Mouse (Mus musculus): ENCODE measurements around the gene Inmt.
A peak's percentile ranks its signal among the peaks of the same experiment; 100 is the strongest.

Gene Inmt

DNA sequence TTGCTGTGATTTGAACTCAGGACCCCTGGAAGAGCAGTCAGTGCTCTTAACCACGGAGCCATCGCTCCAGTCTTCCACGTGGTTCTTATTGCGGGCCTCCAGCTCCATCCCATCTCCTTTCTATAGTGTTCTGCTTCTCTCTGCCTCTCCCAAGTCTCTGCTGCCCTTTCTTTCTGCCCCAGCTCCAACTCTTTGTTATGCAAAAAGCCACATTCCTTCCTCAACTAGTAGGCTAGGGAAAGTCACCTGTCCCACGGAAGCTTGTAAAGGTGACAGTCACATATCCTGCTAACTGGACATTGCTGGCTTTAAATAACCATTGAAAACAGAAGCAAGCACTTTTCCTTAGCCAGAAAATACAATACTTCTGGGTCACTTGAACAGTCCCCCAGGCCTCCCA lies 5.0 kb downstream of the Inmt start:
- DNase-seq (ENCODE audit: low spot score), result no peak

DNA sequence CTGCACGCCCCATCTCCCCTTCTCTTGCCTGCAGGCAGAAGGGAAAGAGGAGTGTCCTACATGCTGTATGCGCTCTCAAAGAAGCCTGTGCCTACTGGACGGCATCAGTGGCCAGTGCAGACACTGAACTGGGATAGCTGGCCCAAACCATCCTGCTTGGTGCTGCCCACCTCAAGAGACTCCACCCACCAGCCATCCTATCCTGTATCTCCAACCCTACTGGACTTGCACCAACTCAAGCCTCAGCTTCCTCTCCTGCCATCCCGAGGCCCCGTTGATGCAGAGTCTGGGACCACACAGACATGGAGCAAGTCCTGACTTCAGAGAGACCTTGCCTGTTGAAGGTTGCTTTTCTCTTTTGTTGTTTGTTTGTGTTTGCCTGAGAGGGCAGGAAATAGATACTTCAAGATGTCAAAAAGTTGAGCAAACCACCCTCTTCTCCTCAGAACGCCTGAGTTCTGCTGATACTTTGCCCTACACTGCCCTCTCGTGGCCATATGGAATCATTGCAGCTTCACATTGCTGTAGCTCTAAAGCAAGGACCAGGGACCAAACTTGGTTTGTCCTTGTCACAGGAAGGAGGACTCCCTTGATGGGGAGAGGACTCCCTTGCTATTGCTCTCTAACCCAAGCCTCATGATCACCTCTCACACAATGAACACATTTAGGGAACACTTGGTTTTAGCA lies 7.9 kb downstream of the Inmt start:
- DNase-seq (ENCODE audit: low spot score), result peak; percentile 81

DNA sequence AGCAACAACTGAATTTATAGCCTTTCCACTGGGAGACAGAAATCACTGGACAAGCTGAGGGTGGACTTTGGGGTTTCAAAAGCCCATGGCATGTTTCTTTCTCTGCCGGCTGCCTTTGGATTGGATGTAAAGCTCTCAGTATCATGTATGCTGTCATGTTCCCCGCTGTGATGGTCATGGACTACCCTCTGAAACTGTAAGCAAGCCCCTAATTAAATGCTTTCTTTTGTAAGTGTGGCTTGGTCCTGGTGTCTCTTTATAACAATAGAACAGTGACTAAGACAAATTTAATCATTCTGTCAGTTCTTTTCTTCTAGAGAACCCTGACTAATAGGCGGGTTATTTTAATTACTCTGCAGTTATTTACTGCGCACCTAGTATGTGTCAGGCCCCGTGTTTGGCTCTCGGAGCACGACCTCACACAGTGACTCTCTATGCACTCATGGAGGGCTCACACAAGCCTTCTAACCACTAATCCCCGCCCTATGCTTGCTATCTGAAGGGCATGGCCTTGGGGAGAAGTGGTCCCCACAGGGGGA lies 11.7 kb downstream of the Inmt start:
- DNase-seq (ENCODE audit: low spot score), result no peak

DNA sequence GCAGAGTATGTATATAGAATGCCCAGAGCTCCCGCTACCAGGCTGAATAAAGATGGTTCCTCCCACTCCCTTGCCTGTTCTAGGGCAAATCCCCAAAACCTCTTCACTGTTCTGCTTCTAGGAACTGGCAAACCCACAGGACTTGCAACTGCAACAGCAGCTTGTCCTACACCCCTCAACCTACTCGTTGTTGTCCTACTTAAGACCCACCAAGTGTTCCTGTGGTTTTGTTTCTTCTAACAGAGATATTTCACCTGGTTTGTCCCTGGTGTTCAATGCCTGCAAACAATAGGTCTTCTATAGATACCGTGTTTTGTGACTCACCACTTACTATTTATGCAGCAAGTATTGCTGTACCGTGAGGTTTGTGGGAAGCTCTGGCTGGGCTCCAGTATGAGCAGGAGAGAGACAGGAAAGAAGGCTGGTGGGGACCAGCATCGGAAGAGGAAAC lies 13.5 kb downstream of the Inmt start:
- DNase-seq (ENCODE audit: low spot score), result no peak

DNA sequence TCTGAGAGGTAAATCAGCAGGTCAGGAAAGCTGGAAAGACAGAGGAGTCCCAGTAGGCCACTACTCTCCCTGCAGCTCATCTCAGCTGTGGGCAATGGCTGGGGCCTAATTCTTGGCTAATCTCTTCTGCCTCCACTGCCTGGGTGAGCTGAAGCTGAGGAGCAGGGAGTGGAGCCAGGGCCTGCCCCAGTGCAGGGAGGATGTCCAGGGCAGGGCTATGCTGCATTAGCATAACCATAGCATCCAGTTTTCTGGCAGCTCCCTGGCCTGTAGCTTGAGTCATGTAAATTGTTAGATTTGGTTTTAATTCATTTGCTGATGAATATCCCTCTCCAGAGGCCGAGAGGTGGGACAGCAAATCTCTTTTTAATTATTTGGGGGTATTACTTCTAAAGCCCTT lies 15.6 kb downstream of the Inmt start:
- DNase-seq (ENCODE audit: low spot score), result no peak

DNA sequence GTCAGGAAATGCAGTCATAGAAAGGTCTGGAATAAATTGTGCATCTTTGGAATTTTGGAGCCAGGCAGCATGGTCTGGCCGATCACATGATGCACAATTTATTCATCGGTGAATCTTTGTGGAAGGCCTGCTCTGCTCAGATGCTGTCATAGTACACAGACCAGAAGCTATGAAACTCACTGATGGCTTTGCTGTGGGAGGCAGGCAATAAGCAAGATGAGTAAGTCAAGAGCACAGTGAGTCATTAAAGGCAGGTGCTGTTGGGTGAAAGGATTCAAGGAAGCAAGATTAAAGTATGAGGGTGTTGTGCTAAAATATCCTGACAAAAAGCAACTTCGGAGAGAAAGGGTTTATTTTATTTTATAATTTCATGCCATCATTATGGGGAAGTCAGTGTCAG lies 22.6 kb downstream of the Inmt start:
- no peak for DNase-seq (ENCODE audit: low spot score)

DNA sequence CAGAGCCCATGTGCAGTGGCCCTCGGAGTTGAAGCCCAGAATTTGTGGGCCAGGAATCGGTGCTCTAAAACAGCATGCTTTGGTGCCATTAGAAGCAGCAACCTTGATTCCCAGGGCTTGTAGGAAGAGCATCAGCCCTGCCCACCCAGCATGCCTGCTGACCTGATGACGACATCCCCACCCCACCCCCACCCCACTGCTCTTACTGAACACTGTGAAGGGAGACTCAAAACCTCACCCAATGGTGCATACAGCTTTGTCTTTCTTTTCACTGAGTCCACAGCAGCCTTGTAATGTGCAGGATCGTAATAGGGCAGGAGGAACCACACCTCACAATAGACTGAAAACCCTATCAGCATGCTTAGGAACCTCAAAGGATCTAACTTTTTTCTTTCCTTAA lies 28.7 kb downstream of the Inmt start:
- DNase-seq (ENCODE audit: low spot score), result no peak

DNA sequence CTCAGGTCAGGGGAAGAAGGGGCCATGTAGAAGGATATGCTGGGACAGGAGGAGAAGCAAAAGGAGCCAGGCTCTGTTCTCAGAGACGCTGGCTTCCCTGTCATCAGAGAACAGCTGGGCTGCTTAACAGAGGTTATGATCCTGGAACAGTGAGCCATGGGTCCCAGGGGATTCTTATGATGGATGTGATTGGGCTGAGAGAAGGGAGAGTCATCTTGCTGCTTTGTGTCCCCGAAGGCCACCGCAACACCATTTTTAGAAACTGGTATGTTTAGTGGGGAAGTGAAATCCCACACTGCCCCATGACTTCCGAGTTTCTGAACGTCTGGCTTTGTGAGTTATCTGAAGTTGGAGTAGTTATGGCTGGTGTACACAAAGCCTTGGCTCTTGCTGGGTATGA lies 29.6 kb downstream of the Inmt start:
- DNase-seq (ENCODE audit: low spot score), result no peak

DNA sequence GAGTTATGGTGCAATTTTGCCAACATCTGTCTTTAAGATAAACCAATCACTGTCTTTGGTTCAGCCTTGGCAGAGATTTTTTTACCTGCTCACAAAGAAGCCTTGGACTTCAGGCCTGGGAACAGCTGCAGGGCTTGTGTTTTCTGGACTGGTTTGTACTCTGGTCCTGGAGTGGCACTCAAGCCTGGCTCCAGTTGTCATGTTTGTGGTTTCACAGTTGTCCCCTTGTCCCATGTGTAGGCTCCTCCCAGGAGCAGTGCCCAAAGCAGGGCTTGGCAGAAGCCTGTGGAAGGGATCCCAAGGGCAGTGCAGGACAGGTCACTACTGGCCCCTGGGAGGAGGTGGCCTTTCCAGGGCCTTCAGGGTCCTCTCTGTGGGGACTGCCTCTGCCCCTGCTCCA lies 36.5 kb downstream of the Inmt start:
- DNase-seq (ENCODE audit: low spot score), result no peak

DNA sequence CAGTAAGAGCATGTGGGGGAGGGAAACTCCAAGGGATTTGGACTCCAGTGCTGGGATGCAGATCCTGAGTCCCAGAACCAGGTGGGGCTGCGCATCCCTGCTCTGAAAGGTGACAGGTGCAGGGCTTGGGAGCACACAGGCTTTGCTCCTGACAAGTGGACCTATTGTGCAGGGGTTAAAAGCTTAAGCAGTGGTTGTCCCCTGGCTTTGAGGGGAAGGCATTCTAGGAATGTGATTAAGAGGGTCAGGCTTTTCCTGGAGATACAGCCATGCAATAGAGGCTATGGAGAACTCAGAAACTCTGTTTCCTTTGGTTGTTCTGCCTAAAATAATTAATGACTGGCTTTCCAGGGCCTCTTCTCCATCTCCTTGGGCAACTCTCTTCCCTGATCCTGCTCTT lies 41.4 kb downstream of the Inmt start:
- no peak for DNase-seq (ENCODE audit: low spot score)

DNA sequence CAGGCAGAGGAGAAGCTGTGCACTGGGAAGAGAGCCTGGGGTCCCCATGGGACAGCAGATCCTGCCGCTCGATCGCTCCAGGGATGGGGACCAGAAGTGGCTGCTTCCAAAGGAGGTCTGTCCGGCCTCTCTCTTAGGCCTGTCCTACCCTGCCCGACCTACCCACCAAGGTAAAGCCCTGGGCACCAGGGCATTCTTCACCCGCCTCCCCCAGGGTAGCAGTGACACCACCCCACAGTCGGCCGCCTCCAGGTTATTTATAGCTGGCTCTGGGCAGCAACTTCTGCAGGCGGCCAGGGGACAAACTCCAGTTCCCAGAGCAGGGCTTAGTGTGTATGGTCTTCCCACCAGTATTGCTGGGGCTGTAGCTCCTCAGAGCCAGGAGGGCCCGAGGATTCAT lies 42.0 kb downstream of the Inmt start, which contains the start of gene Crhr2:
Gene Crhr2 (minus strand): TSS at position 223 of the 400 bp plus-strand sequence.
- DNase-seq (ENCODE audit: low spot score), result no peak

DNA sequence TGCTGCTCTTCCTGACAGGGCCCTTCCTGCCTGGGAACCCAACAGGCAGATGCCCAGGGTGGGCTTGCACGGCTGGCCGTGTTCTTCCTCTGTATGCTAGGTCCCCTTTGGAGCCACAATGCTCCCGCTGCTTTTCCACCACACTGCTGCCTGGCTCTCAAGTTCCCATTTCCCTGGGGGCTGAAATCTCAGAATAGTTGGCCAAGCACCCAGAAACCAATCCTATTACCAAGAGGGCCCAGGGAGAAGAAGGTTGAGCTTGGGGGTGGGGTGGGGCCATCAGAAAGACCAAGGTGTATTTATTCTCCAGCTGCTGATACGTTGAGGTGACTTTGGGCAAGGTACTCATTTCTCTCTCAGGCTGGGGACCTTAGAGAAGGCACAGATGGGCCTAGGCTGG lies 43.5 kb downstream of the Inmt start:
- DNase-seq (ENCODE audit: low spot score), result no peak

DNA sequence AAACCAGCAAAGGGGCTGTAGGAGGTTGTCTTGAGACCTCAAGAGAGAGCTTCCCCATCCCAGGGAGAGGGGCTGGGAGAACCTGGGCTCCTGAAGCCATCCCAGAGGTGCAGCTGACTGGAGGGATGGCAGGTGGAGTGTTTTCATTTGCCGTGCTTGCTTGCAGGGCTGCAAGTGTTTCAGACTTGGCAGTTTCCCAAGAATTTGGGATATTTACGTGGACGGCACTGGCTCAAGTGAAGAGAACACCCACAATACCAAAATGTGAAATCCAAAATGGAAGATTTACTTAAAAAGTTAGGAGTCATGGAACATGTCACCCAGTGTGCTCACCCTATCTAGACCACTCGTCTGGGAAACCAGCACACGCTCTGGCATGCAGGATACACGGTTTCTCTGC lies 44.2 kb downstream of the Inmt start:
- no peak for DNase-seq (ENCODE audit: low spot score)

DNA sequence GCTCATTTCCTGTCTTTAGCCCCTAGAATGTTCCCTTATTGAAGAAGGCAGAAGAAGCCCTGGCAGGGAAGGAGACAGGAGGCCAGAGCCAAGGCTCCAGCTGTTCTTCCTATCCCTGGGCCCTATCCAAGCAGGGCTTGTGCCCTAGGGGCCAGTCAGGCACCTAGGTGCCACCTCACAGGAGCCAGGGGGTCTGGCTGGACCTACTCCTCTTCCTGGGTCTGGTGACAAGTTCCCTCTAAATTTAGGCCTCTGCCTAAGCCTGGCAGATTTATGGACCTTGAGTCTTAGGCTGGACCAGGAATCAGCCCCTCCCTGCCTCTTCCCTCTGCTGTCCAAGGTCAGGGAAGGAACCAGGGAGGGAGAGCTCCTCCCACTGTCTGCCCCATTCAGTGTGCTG lies 46.5 kb downstream of the Inmt start:
- DNase-seq (ENCODE audit: low spot score), result no peak

DNA sequence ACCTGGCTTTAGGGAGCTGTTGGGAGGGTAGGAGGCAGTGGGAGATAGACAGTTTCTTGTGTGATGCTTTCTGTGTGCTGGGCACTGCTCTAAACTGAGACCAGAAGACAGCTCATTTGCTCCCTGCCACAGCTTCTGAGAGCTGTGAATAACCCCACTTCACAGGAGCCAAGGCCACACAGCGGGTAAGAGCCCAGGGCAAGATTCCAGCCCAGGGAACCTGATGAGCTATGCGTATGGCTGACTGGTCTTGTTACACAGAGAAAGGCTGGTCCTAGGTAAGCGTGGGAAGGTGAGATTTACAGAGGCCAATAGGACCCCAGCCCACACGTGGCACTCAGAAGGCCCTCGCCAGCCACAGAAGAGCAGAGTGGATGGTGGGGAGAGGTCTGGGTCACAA lies 48.3 kb downstream of the Inmt start:
- no peak for DNase-seq (ENCODE audit: low spot score)

DNA sequence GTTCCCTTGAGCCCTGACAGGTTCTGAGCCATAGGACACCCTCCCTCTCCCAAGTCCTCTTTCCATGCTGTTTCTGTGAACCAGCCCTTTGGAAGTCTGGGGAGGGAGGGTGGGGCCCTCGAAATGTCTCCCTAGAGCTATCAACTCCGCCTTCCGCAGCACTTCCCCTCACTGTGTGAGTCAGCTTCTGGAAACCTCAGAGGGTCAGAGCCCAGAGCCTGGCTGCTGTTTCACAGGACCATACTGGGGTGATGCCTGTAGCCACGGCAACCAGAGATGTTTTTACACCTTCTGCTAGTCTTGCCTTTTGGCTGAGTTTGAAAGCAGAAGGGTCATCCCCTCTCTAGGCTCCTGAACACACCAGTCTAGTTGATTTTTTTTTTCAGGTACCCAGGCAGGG lies 51.8 kb downstream of the Inmt start:
- no peak for DNase-seq (ENCODE audit: low spot score)

All from testis, postnatal 10 days (tissue).